Mouse (Mus musculus) embryonic facial prominence, embryonic 14.5 days (tissue): Measurements from ENCODE around the gene Wdr90. TPM values are rescaled to one million over a fixed set of nuclear protein-coding genes. Genes with fewer than 3 reads are reported as not detected.
A peak's percentile ranks its signal among the peaks of the same experiment; 100 is the strongest.

Experiments
- ATAC-seq: fragments of 200-750 bp; cut with Nextera tagmentation; 2 replicates; pipeline ENCODE4 v1.8.0; 2017; ENCODE audit warnings: low read depth, moderate number of reproducible peaks, moderate TSS enrichment
- DNase-seq: peaks from one replicate; pipeline ENCODE4 v3.0.0-alpha.2; 2015; ENCODE audit warnings: low spot score
- H3K27ac ChIP-seq: fragments of 300-500 bp; sonication (generic); replicated peaks from 2 replicates; pipeline ENCODE4 v1.5.1; 2014; ENCODE audit warnings: low read depth, mild to moderate bottlenecking, low read length, moderate library complexity
- H3K27me3 ChIP-seq: fragments of 300-500 bp; sonication (generic); replicated peaks from 2 replicates; pipeline ENCODE4 v1.6.1; 2014; ENCODE audit warnings: low read length; ENCODE audit not compliant: control insufficient read depth, insufficient read depth
- H3K36me3 ChIP-seq: fragments of 300-500 bp; sonication (generic); 2 replicates; pipeline ENCODE4 v1.6.1; 2014; ENCODE audit warnings: low read length, mixed read lengths; ENCODE audit not compliant: control insufficient read depth, insufficient read depth
- H3K4me1 ChIP-seq: fragments of 300-500 bp; sonication (generic); 2 replicates; pipeline ENCODE4 v1.6.1; 2014; ENCODE audit warnings: antibody characterized with exemption, low read length; ENCODE audit not compliant: control insufficient read depth, insufficient read depth
- H3K4me2 ChIP-seq: fragments of 300-500 bp; sonication (generic); 2 replicates; pipeline ENCODE4 v1.6.1; 2014; ENCODE audit warnings: low read depth, mild to moderate bottlenecking, low read length, moderate library complexity, mixed read lengths
- H3K4me3 ChIP-seq: fragments of 300-500 bp; sonication (generic); 2 replicates; pipeline ENCODE4 v1.5.1; 2014; ENCODE audit warnings: low read depth, mild to moderate bottlenecking, low read length
- H3K9ac ChIP-seq: fragments of 300-500 bp; sonication (generic); 2 replicates; pipeline ENCODE4 v1.6.1; 2014; ENCODE audit warnings: low read depth, mild to moderate bottlenecking, low read length, moderate library complexity, mixed read lengths
- H3K9me3 ChIP-seq: fragments of 300-500 bp; sonication (generic); 2 replicates; pipeline ENCODE4 v1.6.1; 2016; ENCODE audit warnings: low read length; ENCODE audit not compliant: control insufficient read depth
- WGBS: fragments of 180-500 bp; shearing (Covaris S2); extraction: QIAGEN DNeasy Blood & Tissue Kit; methylation state at CpG from one replicate; pipeline ENCODE4 v1.1.7; 2014; 5-methylcytosine and 5-hydroxymethylcytosine counted together
- polyA plus RNA-seq: library from polyadenylated mRNA; unstranded; fragments of >200 nt; fragmentation: Nextera tagmentation; extraction: Ambion mirVana; gene quantifications from 2 replicates; pipeline ENCODE4 v1.2.1, GENCODE M21; 2014

Wdr90 gene
- polyA plus RNA-seq, 1 experiment from 2014 or later, result 17.6 TPM

- no peaks in the 10 kb centered on the region for H3K9me3 ChIP-seq
- H3K4me3 ChIP-seq, result peak overlapping the region; percentile 77
- DNase-seq (no peak), ATAC-seq (no peak)
- 13% methylated on average over 7 of the region's 7 CpGs for WGBS
- H3K27ac ChIP-seq, result no peak overlapping the region
- H3K9ac ChIP-seq, result peak overlapping the region; percentile 67; the same call in 1 of the 2 replicates
- peaks cover 6% of the 10 kb centered on the region; the same call in 1 of the 2 replicates for H3K4me1 ChIP-seq
- H3K36me3 ChIP-seq, result no peaks in the 10 kb centered on the region
- H3K27me3 ChIP-seq, result no peaks in the 10 kb centered on the region
- peak overlapping the region; percentile 99 for H3K4me2 ChIP-seq
These were observed 6.2 kb upstream of the Wdr90 start for GRCm38 (mm10) chr17:25867509-25867835.

DNA sequence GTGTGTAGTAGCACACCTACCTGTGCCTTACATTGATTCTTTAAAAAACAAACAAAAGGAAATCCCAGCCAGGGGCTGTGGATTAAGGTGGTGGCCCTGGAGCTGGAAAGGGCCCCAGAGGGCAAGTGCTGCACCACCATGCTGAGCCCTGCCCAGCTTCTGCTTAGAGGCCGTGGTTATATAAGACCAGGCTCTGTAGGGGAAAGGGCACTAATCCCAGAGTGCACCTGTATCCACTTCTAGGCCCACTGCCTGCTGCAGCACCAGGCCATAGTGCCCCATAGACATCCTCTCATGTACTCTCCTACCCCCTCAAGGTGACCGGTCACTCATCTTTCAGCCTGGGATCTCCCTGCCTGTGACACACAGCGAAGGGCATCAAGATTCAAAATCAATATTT, 4.9 kb upstream of the Wdr90 start:
- H3K36me3 ChIP-seq, result no peaks in the 10 kb centered on the region
- DNase-seq, result no peak
- peaks cover 6% of the 10 kb centered on the region; the same call in 1 of the 2 replicates for H3K4me1 ChIP-seq
- H3K9me3 ChIP-seq, result no peaks in the 10 kb centered on the region
- H3K4me3 ChIP-seq, result no peak overlapping the region
- H3K27me3 ChIP-seq, result no peaks in the 10 kb centered on the region
- 81% methylated on average over 3 of the region's 3 CpGs for WGBS
- H3K4me2 ChIP-seq, result no peak overlapping the region
- no peak overlapping the region for H3K27ac ChIP-seq
- no peak for ATAC-seq
- no peak overlapping the region for H3K9ac ChIP-seq

GRCm38 (mm10) chr17:25865288-25865687, 4.0 kb upstream of the Wdr90 start:
- WGBS, result 92% methylated on average over 11 of the region's 11 CpGs
- no peak overlapping the region for H3K27ac ChIP-seq
- H3K9me3 ChIP-seq, result no peaks in the 10 kb centered on the region
- H3K4me1 ChIP-seq, result peaks cover 14% of the 10 kb centered on the region
- no peak for DNase-seq
- H3K27me3 ChIP-seq, result no peaks in the 10 kb centered on the region
- no peaks in the 10 kb centered on the region for H3K36me3 ChIP-seq
- no peak overlapping the region for H3K9ac ChIP-seq
- no peak for ATAC-seq
- no peak overlapping the region for H3K4me2 ChIP-seq
- no peak overlapping the region for H3K4me3 ChIP-seq

DNA sequence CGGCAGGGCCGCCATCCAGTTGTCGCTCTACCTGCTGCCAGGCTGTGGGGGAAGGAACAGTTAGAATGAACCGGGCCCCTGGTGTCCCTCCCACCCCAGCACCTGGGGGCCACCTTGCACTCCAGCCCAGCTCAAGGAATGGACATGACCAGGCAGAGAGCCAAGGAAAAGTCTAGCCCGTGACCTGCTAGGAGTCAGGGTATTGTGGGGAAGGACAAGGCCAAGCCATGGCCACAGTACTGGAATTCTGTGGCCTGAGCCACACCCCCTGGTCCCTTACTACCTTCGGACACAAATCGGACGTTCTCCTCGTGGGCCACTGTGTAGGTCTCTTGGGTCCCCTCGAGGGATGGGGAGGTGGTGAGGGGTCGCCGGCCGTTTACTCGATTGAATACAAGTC, 3.0 kb upstream of the Wdr90 start:
- ATAC-seq, result no peak

GRCm38 (mm10) chr17:25863681-25864080, 2.4 kb upstream of the Wdr90 start:
- WGBS, result 80% methylated on average over 6 of the region's 6 CpGs
- H3K4me1 ChIP-seq, result peaks cover 14% of the 10 kb centered on the region
- H3K4me3 ChIP-seq, result no peak overlapping the region
- no peak overlapping the region for H3K4me2 ChIP-seq
- H3K9ac ChIP-seq, result no peak overlapping the region
- no peaks in the 10 kb centered on the region for H3K9me3 ChIP-seq
- H3K27me3 ChIP-seq, result no peaks in the 10 kb centered on the region
- no peaks in the 10 kb centered on the region for H3K36me3 ChIP-seq
- no peak for ATAC-seq
- H3K27ac ChIP-seq, result no peak overlapping the region
- DNase-seq, result no peak

More for the DNA sequence above, 3.0 kb upstream of the Wdr90 start:
- 93% methylated on average over 10 of the region's 14 CpGs for WGBS
- Histone ChIP-seq H3K9ac (no peak overlapping the region), H3K27me3 (no peaks in the 10 kb centered on the region), H3K4me1 (peaks cover 14% of the 10 kb centered on the region), H3K4me3 (no peak overlapping the region), H3K4me2 (no peak overlapping the region), H3K9me3 (no peaks in the 10 kb centered on the region), H3K36me3 (no peaks in the 10 kb centered on the region), H3K27ac (no peak overlapping the region)
- DNase-seq, result no peak

DNA sequence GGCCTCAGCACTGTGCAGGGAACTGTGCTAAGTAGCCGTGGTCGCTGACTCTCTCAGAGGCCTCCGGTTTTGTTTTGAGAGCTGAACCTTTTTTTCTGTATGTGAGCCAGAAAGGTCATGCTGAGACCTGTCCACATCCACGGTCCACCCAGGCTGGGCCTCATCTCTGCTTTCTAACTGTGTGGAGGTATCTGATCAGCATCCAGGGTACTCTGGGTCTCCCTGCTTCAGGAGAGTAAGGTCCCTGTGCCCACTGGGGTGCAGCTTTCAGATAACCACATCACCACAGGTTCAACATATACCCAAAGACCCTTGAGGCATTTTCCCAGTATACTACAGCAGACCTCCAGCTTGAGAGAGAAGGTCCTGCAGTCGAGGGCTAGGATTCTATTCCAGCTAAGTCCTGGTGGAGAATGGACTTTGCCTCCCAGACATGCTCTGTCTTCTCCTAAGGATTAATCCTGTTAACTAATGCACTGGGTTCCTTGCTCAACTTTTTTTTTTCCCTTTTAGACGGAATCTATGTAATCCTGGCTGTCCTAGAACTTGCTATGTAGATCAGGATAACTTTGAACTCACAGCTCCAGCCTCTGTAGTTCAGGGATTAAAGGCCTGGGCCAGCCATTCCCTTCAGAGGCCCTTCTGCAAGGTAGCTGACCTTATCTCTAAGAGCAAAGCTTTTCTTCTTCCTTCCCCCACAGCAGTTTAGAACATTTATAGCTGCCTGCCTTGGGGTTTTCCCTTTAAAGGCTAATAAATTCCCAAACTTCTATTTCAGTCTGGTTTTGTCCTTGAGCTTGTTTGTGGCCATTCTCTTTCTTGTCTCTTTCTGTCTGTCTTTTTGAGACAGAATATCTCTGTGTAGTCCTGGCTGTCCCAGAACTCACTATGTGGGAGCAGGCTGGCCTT, 657 bp upstream of the Wdr90 start:
- 6% methylated on average over 6 of the region's 6 CpGs for WGBS
- H3K4me1 ChIP-seq, result peaks cover 8% of the 10 kb centered on the region
- H3K4me2 ChIP-seq, result peak overlapping the region; percentile 93
- no peak for DNase-seq
- peak overlapping the region; percentile 90 for H3K27ac ChIP-seq
- ATAC-seq, result peak; percentile 26; the same call in 1 of the 2 replicates
- peak overlapping the region; percentile 70 for H3K4me3 ChIP-seq
- H3K9ac ChIP-seq, result peak overlapping the region; percentile 89
- H3K27me3 ChIP-seq, result no peaks in the 10 kb centered on the region
- no peaks in the 10 kb centered on the region for H3K36me3 ChIP-seq
- H3K9me3 ChIP-seq, result no peaks in the 10 kb centered on the region

GRCm38 (mm10) chr17:25860229-25860628, 1.1 kb downstream of the Wdr90 start:
- 93% methylated on average over 6 of the region's 6 CpGs for WGBS
- peaks cover 8% of the 10 kb centered on the region for H3K4me1 ChIP-seq
- no peak overlapping the region for H3K27ac ChIP-seq
- no peaks in the 10 kb centered on the region for H3K27me3 ChIP-seq
- no peaks in the 10 kb centered on the region for H3K36me3 ChIP-seq
- ATAC-seq (no peak), DNase-seq (no peak)
- H3K9me3 ChIP-seq, result no peaks in the 10 kb centered on the region
- peak overlapping the region; percentile 70 for H3K4me3 ChIP-seq
- peak overlapping the region; percentile 89 for H3K9ac ChIP-seq
- peak overlapping the region; percentile 93 for H3K4me2 ChIP-seq

GRCm38 (mm10) chr17:25844396-25844901, 16.9 kb downstream of the Wdr90 start, which contains the start of gene Rhot2:
Gene Rhot2, minus strand, starts transcription at chr17:25844851.
- peak; percentile 98 for ATAC-seq
- H3K9me3 ChIP-seq, result no peaks in the 10 kb centered on the region
- no peaks in the 10 kb centered on the region for H3K27me3 ChIP-seq
- DNase-seq, result peak; percentile 98
- peak within 1 kb of the TSS; percentile 88 for H3K9ac ChIP-seq
- H3K4me3 ChIP-seq, result peak within 1 kb of the TSS; percentile 89
- peak within 1 kb of the TSS; percentile 80 for H3K27ac ChIP-seq
- peak within 1 kb of the TSS; percentile 88 for H3K4me2 ChIP-seq
- peaks cover 48% of the 10 kb centered on the region for H3K36me3 ChIP-seq
- under 1% methylated on average over 17 of the region's 21 CpGs for WGBS
- peaks cover 10% of the 10 kb centered on the region; the same call in 1 of the 2 replicates for H3K4me1 ChIP-seq
